Mouse (Mus musculus) central nervous system, embryonic 18 days (tissue): ENCODE results near the gene Shf. TPM values are rescaled to one million over a fixed set of nuclear protein-coding genes. Genes with fewer than 3 reads are reported as not detected.

ENCODE experiments used
- polyA plus RNA-seq: library from polyadenylated mRNA; depleted of rRNA; stranded (reverse); fragments of >200 nt; gene quantifications from 2 replicates; pipeline ENCODE4 v1.2.3, GENCODE M21; 2012; rRNA removed

Gene Shf
- polyA plus RNA-seq = 64.9 and 65.5 TPM in 2 replicates

DNA sequence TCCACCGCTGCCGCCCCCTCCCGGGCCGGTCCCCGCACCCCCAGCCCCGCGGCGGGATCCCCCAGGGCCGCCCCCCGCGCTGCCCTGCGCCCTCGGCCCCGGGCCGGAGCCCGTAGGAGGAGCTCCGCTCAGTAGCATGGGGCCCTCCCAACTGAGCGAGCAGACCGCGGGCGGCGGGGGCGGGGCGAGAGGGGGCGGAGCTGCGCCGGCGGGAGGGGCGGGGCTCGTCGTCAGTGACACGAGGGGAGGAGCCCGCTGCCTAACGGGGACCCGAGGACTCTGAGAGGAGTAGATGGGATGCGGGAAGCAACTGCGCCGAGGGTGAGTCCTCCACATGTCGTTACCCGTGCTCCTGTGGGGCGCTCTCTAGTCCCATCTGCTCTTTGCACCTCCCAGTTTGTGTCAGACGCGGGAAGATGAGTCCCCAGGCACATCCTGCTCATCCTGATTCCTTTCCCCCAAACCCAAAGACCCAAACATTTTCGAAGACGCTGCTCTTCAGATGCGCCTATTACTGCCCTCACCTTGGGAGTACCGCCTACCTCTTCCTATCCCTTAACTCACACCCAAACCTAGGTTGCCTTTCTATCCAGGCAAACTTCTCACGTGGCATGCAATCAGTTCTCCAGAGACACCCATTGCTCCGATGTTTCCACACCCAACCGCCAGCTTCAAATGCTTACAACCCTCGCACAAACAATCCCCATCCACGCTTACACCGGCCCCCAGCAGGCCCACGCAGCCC lies at the start of gene Shf:
TSS of gene Shf (minus strand) at position 168 of the 745 bp plus-strand sequence.

DNA sequence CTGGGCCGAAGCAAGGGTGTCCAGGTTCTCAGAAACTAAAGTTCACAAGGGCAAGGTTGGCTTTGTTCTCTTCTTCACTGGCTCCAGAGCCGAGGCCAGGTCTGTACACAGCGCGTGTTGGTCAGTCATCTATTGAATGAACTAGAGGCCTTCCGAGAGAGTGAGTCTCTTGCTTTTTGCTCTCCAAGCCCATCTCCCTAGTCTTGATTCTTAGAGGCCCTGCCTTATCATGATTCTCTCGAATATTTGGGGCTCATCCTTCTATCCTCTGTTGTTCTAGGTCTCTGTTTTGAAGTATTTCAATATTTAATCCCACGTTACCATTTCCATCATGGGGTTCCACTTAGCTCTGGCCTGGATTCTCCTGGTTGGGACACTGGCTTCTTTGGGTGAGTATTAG lies 53.6 kb downstream of the Shf start, which contains the start of gene Duox1:
TSS of gene Duox1 (plus strand) at position 301 of the 400 bp plus-strand sequence.

DNA sequence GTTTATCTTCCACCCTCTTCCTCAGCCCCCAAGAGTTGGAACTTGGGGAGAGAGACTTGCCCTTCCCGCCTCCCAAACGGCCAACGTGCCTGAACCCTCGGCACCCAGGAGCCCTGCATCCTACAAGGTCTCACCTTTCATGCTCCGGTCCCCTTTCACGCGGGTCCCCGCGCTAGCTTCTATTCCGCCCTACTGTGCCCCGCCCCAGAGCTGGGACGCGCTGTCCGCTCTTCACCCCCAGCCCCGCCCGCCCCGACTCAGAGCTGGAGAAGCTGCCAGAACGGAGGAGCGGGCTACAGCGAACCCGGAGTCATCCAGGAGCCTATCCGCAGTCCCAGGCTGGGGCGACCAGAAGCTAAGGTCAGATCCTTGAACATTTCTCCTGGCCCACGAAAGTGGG lies 55.4 kb downstream of the Shf start, which contains the start of gene Duoxa1:
TSS of gene Duoxa1 (minus strand) at position 195 of the 400 bp plus-strand sequence.

Other genes with a start within 250 kb of the Shf start
- gene B2m, start 221.5 kb downstream of the Shf start, polyA plus RNA-seq = 51.2 and 63.2 TPM in 2 replicates
- 0.04 and 0.12 TPM in 2 replicates for gene Trim69, start 208.5 kb downstream of the Shf start, polyA plus RNA-seq
- 0.04 TPM in 1 of 2 replicates, not detected in the other for gene Patl2, start 183.0 kb downstream of the Shf start, polyA plus RNA-seq
- not detected in 2 replicates for gene Terb2, start 182.9 kb downstream of the Shf start, polyA plus RNA-seq
- gene Sord, start 134.4 kb downstream of the Shf start, polyA plus RNA-seq = 14.4 and 15.3 TPM in 2 replicates
- 0.13 and 0.16 TPM in 2 replicates for gene Duox2, start 70.7 kb downstream of the Shf start, polyA plus RNA-seq
- gene Duoxa2, start 70.3 kb downstream of the Shf start, polyA plus RNA-seq = 0.33 and 0.47 TPM in 2 replicates
- 0.06 and 0.21 TPM in 2 replicates for gene Duoxa1, start 55.4 kb downstream of the Shf start, polyA plus RNA-seq
- gene Duox1, start 53.5 kb downstream of the Shf start, polyA plus RNA-seq = 0.17 and 0.19 TPM in 2 replicates
- gene Slc28a2, start 57.3 kb upstream of the Shf start, polyA plus RNA-seq = 0.21 and 0.44 TPM in 2 replicates
- 0.04 TPM in 1 of 2 replicates, not detected in the other for gene Gm14085, start 115.8 kb upstream of the Shf start, polyA plus RNA-seq
- gene Gatm, start 242.1 kb upstream of the Shf start, polyA plus RNA-seq = 42.5 and 45.0 TPM in 2 replicates